Mouse (Mus musculus): Measurements from ENCODE around the gene Acvr1b.

The Acvr1b gene

DNA sequence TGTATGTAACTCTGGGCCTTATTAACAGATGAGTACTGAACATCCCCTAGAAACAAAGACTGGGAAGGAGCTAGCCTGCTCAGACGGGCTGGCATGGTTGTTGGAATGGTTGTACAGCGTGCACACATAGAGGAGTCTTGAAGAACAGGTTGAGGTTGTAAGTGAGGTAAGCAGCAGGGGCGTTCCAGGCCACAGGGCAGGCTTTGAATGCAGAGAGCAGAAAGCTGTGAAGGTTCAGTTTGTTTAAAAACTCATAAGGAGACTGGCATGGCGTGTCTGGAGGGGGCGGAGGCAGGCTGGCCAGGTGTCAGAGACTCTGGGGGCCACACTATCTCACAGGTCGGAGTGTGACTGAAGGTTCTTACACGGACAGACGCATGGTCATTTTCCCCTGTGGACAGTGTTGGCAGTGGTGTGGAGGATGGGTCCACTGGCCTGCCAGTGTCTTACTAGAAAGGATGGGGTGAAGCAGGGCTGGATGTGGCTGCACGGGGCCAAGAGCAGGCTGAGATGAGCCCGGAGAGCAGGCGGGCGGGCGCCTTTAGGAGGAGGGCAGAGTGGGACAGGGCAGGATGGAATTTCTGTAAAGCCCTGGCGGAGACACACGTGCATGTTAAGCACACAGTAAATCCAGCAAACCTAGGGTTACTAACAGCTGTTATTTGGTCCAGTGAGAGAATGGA, 23.8 kb downstream of the Acvr1b start:
- 81% methylated on average over 15 of the region's 15 CpGs for WGBS

DNA sequence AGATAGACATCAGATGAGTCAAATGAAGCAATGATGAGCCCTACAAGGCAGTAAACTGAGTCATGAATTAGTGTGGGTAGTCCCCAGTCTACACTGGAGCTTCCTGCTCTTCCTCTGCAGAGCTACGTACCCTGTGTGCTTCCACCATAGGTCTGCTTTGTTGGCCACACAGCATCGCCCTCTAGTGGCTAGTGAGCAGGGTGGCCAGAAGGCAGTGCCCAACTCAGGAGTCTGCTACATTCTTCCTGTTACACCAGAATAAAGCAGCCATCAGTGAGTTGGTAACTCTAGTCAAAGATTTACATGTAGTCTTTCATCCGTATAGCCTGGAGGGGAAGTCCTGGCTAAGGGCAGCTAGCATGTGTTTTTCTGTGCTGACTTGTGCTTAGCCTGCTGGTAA, 24.4 kb downstream of the Acvr1b start:
- WGBS, result 14% methylated on average over 3 of the region's 3 CpGs

DNA sequence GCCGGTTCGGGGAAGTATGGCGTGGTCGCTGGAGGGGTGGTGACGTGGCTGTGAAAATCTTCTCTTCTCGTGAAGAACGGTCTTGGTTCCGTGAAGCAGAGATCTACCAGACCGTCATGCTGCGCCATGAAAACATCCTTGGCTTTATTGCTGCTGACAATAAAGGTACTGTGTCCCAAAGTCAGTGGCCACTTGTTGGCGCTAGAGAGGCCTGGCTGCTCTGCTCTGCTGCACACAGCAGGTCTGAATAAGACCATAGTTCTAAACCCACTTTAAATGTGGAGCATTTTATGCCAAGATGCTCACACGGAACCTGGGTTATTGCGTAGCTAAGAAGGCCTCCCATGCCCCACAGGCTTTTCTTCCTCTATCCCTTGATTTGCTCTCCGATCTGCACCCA, 25.0 kb downstream of the Acvr1b start:
- 79% methylated on average over 14 of the region's 14 CpGs for WGBS

DNA sequence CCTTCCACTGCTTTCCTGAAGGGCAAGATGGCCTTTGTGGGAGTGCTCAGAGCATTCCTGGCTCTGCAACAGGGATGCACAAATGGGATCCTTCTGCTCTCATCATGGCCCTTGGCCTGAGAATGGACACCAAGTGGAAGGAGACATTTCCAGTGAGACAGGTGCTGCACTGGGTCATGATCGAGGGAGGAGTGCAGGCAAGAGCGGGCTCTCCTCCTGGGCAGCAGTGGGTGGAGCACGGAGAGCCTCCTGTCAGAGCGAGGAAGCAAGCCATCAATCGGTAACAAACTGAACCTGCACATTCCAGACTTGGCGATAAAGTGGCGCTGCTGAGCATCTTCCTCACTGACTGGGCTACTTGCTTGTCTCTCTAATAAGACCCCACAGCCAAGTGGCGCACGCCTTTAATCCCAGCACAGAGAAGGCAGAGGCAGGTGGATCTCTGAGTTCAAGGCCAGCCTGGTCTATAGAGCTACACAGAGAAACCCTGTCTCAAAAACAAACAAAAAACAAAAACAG, 27.0 kb downstream of the Acvr1b start:
- WGBS, result 98% methylated on average over 9 of the region's 9 CpGs

DNA sequence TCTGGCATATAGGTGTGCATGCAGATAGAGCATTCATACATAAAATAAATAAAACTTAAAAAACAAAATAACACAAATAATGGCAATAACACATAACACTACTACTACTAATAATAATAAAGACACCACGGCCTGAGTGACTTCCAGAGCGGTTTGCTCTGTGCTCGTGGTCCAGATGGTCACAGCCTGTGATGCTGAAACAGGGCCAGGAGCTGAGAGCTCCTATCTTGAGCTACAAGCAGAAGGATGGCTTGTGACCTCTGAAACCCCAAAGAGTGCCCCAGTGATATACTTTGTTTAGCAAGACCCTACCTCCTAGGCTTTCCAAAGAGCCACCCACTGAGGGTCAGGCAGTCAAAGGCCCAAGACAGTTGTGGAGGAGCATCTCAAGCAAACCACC, 27.5 kb downstream of the Acvr1b start:
- 76% methylated on average over 3 of the region's 3 CpGs for WGBS

DNA sequence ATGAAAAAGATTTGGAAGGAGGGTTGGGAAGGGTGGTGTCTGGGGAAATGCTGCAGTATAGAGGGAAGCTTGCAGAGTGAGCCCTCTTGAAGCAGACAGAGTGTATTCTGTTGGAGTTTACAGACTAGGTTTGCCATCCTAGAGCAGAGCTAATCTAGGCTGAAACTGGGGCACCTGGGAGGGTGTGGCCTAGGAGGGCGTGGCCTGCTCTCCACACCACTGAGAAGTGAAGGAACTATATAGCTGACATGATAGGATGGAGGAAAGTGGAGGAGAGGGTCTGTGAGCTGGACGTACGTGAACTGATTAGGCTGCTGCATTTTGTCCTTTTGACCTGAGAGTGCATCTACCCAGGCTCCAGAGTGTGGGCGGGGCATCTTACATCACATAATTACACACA, 29.8 kb downstream of the Acvr1b start:
- 88% methylated on average over 4 of the region's 4 CpGs for WGBS

DNA sequence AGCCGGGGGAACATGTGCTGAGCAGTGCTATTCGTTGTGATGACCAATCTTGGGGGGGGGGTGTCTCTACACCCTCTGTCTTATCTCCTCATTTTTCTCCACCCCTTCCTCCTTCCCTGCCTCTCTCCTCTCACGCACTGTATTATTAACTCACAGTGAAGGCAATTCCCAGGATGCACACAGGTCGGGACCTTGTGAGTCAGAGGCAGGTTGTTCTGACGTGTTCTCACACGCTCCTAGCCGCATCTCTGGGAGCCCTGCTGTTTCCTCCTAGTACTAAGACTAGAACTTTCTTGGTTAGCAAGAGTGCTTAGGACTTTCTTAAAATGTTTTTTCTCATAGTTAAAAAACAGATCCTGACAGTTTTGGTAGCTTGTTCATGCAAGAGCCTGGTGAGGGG, 30.9 kb downstream of the Acvr1b start:
- 85% methylated on average over 7 of the region's 7 CpGs for WGBS

DNA sequence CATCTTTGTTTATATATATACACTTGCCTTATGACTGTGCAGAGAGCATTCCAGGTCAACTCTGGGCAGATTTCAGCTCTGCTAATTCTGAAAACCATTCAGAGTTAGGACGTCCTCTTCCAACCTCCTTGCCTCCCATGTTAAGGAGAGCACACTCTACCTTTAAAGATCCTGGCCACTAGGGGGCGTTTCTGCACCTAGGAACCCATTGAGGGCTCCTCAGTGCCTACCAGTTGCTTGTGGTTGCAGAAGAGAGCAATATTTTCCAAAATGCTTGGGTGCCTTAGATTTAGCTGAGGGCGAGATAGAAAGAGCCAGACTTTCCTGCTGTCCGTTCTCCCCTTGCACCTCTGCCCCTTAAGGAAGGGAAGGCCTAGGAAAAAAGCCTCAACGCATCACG, 36.4 kb downstream of the Acvr1b start:
- 59% methylated on average over 6 of the region's 6 CpGs for WGBS

DNA sequence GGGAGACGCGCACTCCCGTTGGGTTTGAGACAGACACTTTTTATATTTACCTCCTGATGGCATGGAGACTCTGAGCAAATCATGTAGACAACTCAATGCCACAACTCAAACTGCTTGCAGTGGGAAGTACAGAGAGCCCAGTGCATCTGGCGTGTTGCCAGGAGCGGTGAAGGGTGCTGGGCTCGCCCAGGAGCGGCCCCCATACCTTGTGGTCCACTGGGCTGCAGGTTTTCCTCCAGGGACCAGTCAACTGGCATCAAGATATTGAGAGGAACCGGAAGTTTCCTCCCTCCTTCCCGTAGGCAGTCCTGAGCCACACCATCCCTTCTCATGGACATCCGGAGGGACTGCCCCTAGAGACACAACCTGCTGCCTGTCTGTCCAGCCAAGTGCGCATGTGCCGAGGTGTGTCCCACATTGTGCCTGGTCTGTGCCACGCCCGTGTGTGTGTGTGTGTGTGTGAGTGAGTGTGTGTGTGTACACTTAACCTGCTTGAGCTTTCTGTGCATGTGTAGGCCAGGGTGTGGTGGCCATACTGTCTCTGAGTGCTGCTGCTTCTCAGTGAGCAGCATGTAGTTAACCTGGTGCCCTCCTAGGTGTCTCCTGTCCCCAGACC, 37.2 kb downstream of the Acvr1b start:
- WGBS, result 80% methylated on average over 14 of the region's 14 CpGs

DNA sequence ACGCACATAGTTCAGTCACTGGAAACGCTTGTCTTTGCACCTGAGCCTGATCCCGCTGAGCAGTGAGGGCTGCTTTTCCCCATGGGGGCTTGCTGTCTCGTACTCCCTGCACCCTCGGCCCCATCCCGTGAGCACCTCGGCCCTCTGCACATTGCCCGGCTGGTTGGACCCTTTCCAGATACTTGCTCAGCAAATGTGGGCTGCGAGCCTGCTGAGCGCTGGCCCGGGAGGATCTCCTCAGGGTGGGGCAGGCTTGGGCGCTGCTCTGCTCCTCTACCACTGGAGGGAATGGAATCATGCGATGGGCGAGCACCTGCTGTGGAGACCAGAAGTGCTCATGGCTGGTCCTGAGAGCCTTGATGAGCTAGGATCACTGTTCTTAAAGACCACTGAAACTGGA, 38.6 kb downstream of the Acvr1b start:
- WGBS, result 37% methylated on average over 14 of the region's 14 CpGs

DNA sequence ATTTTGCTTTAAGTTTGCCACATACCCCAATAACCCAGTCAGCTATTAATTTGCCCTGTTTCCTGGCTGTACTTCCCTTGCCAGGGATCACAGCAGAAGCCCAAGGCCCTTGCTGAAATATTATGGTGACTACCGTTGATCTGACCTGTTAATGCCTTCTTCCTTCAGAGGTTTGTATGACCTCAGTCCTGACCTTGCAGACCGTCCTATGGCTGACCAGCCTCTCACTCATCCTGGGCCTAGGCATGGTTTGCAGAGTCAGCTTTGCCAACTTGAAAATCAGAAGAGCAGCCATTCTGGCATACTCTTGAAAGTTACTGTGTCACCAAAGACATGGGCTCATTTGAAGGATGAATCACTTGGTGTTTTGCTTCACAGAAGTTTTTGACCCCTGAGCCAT, 41.3 kb downstream of the Acvr1b start:
- 90% methylated on average over 2 of the region's 2 CpGs for WGBS

DNA sequence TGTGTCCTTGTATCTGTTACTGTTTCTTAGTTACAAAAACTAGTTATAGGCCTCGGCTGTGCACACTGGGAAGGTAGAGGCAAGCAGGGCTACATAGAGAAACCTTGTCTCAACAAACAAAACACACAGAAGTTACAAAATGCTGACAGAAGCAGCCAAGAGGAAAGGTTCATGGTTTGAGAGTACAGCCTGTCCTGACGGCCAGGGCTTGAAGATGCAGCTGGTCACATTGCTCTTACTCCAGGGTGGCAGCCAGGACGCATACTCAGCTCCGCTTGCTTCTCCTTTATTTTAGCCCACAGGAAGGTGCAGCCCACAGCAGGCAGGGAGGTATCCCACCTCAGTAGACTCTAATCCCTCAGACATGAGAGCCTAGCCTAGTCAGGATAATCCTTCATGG, 42.2 kb downstream of the Acvr1b start:
- WGBS, result 81% methylated on average over 4 of the region's 4 CpGs

DNA sequence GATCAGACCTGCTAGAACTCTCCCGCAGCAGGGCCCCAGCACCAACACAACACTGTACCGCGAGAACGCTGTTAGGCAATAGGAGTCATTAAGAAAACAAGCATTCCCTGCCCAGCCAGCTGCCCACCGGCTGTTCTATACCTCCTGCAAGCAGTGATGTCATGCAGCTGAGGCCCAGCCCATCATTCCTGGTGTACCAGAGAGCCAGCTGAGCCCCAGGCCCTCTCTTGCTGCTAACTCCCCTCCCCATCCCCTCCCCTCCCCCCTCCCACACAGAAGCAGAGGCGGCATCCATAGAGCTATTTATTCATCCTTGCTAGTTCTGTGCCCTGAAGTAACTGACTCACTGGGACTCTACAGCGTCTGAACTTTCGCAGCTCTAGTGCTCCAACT, 47.0 kb downstream of the Acvr1b start:
- 22% methylated on average over 8 of the region's 8 CpGs for WGBS

DNA sequence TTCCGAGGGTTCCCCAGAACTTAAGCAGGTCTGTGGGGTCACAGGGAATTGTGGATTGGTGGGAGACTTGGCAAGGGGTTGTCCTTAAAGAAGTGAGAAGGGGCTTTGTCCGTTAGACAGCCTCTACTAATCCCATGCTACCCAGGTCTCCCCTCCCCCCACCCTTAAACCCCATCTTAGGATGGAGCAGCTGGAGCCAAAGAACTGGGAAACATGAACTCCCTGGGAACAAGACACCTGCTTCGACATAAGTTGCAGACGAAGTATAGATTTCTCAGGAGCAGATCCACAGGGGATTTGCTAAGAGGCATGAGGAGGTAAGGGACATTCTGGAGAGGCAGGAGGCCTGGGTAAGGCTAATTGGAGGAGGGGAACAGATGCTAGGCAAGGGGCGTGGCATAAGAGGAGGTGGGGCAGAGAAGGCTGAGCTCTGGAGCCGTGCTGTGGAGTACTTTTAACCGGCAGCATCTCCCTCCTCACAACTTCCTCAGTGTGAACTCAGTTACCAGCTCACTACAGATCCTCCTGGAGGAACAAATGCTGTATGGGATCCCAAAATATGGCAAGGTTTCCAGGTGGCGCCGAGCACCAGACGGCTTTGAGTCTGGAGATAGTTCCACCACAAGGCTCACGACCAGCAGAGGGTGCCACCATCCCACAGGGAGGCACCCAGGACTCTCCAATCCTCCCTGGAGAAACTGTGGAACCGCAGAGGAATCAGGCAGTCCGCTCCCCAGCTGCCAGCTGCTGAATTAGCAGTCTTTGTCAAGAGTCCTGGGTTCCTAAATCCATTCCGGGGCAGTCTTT, 47.6 kb downstream of the Acvr1b start:
- WGBS, result 7% methylated on average over 14 of the region's 14 CpGs

DNA sequence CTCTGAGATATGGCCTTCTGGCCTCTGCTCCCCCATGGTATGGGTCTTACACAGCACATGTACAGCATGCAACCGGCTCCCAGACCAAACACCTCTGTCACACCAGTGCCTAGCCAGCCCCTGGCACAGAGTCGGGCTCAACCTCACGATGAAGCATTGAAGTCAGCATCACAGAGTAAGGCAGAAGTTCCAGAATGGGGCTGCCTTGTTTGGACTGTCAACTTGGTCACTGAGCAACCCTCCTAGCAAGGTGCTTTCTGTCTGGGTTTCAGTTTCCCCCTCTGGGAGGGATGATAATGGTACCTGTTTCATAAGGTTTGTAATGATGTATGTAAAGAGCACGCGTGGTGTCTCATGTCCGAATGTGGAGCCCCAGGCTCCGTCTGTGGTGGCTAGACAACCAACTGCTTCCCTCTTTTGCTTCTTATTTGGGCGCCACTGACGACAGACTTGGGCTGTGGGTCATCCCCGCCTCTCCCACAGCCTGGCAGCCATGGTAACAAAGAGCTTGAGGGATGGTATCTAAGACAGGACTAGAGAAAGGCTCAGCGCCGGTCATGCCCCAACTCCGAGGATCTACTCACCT, 49.1 kb downstream of the Acvr1b start:
- 47% methylated on average over 13 of the region's 13 CpGs for WGBS

DNA sequence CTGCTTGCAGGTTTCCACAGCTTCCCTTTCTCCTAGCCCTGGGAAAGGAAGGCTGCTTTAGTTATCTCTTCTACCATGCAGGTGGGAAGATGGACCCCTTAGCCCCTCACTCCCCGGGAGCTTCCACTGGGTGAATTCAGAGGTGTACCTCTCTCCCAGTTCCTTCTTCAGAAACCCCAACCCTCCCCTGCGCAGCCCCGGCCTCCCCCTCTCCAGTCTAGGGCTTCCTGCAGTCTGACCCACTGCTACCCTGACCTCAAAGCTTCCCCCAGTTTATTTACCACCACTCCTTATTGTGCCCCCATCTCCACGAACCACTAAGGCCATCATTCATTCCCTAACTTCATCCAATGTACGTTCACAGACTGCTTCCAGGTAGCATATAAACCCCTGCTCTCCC, 49.7 kb downstream of the Acvr1b start:
- 11% methylated on average over 5 of the region's 5 CpGs for WGBS

DNA sequence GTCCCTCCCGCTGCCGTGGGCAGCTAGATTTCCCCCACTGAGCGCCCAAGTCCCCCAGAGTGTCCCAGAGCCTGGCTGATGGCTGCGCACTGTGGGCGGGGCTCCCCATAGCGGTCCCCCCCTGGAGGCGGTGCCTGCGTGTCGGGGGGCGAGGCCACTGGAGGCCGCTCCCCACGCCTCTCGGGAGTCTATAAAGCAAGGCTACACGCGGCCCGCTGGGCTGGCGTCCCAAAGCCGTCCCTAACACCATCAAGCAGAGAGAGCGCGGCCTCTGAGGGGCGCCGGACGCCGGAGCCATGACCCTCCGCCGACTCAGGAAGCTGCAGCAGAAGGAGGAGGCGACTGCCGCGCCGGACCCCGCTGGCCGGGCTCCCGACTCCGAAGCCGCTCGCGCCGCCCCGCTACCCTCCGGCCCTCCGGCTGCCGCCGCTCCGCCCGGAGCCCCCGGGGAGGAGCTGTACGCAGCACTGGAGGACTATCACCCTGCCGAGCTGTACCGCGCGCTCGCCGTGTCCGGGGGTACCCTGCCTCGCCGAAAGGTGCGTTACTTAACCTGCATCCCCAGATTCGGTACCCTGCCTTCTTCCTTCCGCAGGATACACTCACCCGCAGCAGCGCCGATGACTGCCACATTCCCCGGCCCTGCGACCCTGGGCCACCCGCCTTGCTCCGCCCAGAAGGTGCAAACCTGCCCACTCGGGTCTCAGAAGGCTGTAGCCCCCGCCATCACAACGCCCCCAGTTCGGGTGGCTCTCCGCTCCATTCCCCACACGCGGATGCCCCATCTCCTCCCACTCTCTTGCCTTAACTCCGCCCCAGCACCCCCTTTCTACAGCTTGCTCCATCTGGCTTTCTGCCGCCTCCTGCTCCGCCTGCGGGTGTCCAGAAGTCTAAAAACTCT, 50.4 kb downstream of the Acvr1b start, which contains the start of gene Grasp:
TSS of gene Grasp (plus strand) at position 183 of the 901 bp plus-strand sequence.
- under 1% methylated on average over 67 of the region's 77 CpGs for WGBS

DNA sequence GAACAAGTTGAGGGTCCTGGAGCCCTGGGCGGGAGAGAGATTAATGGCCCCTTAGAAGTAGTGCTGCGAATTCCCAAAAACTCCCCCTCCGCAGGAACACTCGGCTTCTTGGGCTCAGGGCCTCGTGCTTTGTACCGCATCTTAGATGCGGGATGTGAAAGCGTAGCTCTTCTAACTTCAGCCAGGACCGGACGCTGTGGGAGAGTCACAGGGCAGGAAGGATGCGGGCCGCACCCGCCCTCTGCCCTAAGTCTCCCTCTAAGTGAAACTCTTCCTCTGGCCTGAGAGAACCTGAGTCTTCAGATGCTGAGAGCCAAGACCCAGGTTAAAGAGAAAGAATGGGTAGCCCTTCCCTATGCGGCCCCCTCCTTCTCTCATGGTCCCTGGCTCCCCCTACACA, 51.1 kb downstream of the Acvr1b start:
- WGBS, result 13% methylated on average over 14 of the region's 14 CpGs

DNA sequence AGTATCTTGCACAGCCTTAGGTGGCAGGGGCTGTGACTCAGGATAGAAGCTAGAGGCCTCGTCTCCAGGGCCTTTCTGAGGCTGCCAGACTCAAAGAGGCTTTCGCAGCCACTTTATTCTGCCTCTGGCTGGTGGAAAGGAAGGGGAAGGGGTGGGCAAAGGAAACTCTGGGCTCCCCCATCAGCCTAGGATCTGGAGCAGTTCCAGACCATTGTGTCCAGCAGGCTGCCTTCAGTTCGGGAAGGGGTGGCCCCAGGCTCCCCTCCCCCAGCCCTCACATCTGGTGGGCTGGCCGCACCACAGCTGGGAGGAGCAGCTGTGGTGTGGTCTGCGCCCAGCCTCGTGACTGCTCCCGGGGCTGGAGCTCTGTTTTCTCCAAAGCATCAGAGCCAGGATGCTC, 54.1 kb downstream of the Acvr1b start:
- WGBS, result 55% methylated on average over 7 of the region's 7 CpGs

DNA sequence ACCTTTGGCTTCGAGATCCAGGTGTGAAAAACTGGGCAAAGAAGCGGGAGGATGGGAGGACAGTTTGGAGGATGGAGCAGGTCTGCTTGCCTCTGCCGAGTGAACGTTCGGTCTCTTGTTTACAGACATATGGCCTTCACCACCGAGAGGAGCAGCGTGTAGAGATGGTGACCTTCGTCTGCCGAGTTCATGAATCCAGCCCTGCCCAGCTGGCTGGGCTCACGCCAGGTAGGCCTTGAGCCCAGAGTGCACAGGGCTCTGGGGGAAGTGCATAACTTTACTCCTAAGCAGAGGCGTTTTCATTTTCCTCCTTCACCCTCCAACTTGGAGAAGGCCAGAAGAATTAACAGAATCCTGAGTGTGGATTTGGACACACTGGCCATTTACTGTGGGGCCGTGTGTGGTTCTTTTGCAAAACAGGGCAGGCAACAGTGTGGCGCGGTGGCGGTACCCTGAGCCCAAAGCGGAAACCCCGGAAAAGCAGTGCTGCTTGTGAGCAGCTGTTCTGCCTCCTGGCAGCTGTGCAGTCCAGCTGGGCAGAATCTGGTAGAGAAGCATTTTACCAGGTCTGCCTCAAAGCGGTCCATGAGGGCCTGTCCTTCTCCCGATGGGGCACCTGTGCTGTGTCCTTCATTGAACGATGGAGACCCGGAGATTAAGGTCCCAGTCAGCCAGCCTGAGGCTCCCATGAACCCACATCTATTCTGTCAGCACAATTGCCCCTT, 55.2 kb downstream of the Acvr1b start:
- 76% methylated on average over 21 of the region's 21 CpGs for WGBS

DNA sequence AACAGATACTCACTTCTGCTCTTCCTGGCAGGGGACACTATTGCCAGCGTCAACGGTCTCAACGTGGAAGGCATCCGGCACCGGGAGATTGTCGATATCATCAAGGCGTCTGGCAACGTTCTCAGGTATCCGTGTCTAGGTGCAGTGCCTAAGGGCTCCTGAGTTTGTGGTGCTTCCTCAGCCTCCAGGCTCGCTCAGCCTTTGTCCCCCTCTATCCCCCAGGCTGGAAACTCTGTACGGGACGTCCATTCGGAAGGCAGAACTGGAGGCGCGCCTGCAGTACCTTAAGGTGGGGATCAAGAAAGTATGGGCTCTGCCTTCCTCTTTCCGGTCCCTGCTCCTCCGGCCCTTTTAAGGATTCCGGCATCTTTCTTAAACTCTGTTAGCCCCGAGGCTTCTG, 56.6 kb downstream of the Acvr1b start:
- whole genome bisulfite sequencing, result 96% methylated on average over 19 of the region's 19 CpGs

All from cerebral cortex, adult 2 months (tissue).